Mouse (Mus musculus) heart, embryonic 14.5 days (tissue): Measurements from ENCODE around the gene Rgs7. TPM values are rescaled to one million over a fixed set of nuclear protein-coding genes. Genes with fewer than 3 reads are reported as not detected.

Source experiments
- ATAC-seq: fragments of 200-750 bp; cut with Nextera tagmentation; 2 replicates; pipeline ENCODE4 v1.8.0; 2017; ENCODE audit warnings: low read depth, moderate TSS enrichment; ENCODE audit not compliant: insufficient number of reproducible peaks, insufficient read depth, low FRiP score
- H3K27ac ChIP-seq, 2 experiments: fragments of 200-500 bp in 1 of 2; fragments of 300-500 bp in 1 of 2; sonication (generic) in 1 of 2; replicated peaks in 1 of 2; 2 replicates each; pipeline ENCODE4 v1.5.1; 2012 to 2014; ENCODE audit warnings: low read depth in 2 of 2, low read length in 2 of 2, control low read depth in 1 of 2, mild to moderate bottlenecking in 1 of 2, mixed read lengths in 1 of 2; ENCODE audit not compliant: control insufficient read depth in 1 of 2, insufficient read depth in 1 of 2
- H3K27me3 ChIP-seq: fragments of 300-500 bp; sonication (generic); 2 replicates; pipeline ENCODE4 v1.6.1; 2014; ENCODE audit warnings: mild to moderate bottlenecking, low read length, control low read depth; ENCODE audit not compliant: control insufficient read depth, insufficient read depth
- H3K36me3 ChIP-seq: fragments of 300-500 bp; sonication (generic); 2 replicates; pipeline ENCODE4 v1.6.1; 2014; ENCODE audit warnings: mild to moderate bottlenecking, control low read depth, low read length, mixed read lengths; ENCODE audit not compliant: control insufficient read depth, insufficient read depth
- H3K4me1 ChIP-seq, 2 experiments: fragments of 200-500 bp in 1 of 2; fragments of 300-500 bp in 1 of 2; sonication (generic) in 1 of 2; 2 replicates each; pipeline ENCODE4 v1.6.1; 2012 to 2014; ENCODE audit warnings: low read length in 2 of 2, control low read depth in 1 of 2, mixed read lengths in 1 of 2; ENCODE audit not compliant: control insufficient read depth in 2 of 2, insufficient read depth in 2 of 2
- H3K4me2 ChIP-seq: fragments of 300-500 bp; sonication (generic); 2 replicates; pipeline ENCODE4 v1.6.1; 2014; ENCODE audit warnings: mild to moderate bottlenecking, low read length
- H3K4me3 ChIP-seq, 2 experiments: fragments of 200-500 bp in 1 of 2; fragments of 300-500 bp in 1 of 2; sonication (generic) in 1 of 2; 2 replicates each; pipeline ENCODE4 v1.5.1; 2012 to 2014; ENCODE audit warnings: low read length in 2 of 2, mild to moderate bottlenecking in 2 of 2, control low read depth in 1 of 2, low read depth in 1 of 2, moderate library complexity in 1 of 2; ENCODE audit not compliant: control insufficient read depth in 1 of 2, insufficient read depth in 1 of 2
- H3K9ac ChIP-seq: fragments of 300-500 bp; sonication (generic); 2 replicates; pipeline ENCODE4 v1.6.1; 2014; ENCODE audit warnings: mild to moderate bottlenecking, low read length
- H3K9me3 ChIP-seq: fragments of 300-500 bp; sonication (generic); 2 replicates; pipeline ENCODE4 v1.6.1; 2016; ENCODE audit warnings: low read length, control low read depth; ENCODE audit not compliant: control insufficient read depth
- WGBS: fragments of 180-500 bp; shearing (Covaris S2); extraction: QIAGEN DNeasy Blood & Tissue Kit; methylation state at CpG from one replicate; pipeline ENCODE4 v1.1.7; 2014; 5-methylcytosine and 5-hydroxymethylcytosine counted together
- polyA plus RNA-seq: library from polyadenylated mRNA; unstranded; fragments of >200 nt; fragmentation: Nextera tagmentation; extraction: Ambion mirVana; gene quantifications from 2 replicates; pipeline ENCODE4 v1.2.1, GENCODE M21; 2014

Gene Rgs7
- polyA plus RNA-seq, 1 experiment from 2014 or later = 0.82 TPM

DNA sequence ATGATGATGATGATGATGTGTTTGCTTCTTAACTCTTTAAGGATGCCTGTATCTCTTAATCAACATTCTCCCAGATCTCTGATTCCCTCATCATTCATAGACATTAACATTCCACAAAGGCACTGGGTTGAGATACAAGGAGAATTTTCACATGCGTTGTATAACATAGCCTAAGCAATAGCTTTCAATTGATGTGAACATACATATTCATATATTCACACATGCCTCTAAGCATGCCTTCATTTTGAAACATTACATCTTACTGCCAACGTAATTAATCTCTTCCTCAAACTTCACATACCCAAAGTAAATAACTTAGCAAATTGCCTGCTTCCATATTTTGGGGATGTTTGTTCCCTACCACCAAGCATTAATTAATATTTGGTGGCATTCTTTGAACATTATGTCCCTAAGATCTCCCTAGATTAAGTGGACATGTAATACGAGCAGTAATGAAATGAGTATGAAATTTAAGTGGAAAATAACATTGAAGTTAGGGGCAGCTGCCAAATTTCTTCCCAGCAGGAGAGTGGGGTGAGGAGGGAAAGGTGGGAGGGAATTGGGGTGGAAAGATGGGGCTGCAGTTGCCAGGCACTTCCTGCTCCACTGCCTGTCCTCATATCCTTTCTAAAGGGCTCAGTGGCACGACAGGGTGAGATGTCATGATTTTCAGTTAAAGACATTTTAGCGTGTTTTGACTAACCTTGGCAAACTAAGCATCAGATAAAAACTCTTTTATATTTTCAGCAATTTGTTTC lies 317.2 kb downstream of the Rgs7 start:
- no peak overlapping the region for H3K4me3 ChIP-seq
- ATAC-seq = no peak
- no peaks in the 10 kb centered on the region for H3K4me1 ChIP-seq
- no peaks in the 10 kb centered on the region for H3K27me3 ChIP-seq
- WGBS = 56% methylated on average over 5 of the region's 5 CpGs
- no peak overlapping the region for H3K4me2 ChIP-seq
- H3K9me3 ChIP-seq = no peaks in the 10 kb centered on the region
- no peak overlapping the region for H3K9ac ChIP-seq
- no peaks in the 10 kb centered on the region for H3K36me3 ChIP-seq
- no peak overlapping the region for H3K27ac ChIP-seq

DNA sequence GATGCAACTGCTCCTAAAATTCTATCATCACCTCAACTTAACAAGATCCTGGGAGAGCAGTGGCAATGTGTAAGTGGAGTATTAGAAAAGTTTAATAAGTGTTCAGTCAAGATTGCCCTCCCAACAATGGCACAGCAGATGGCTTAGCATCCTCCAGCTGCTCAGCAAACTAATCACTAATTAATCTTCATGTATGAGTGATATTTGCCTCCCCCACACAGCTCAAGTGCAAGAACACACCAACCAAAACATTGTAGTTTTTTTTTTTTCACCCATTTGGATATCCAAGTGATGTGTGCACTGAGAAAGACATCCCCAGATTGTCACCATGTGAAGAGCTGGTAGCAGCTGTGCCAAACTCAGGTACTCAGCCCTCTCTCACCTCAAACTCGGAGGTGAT lies 336.8 kb downstream of the Rgs7 start:
- no peaks in the 10 kb centered on the region for H3K36me3 ChIP-seq
- 65% methylated on average over 1 of the region's 1 CpGs for WGBS

DNA sequence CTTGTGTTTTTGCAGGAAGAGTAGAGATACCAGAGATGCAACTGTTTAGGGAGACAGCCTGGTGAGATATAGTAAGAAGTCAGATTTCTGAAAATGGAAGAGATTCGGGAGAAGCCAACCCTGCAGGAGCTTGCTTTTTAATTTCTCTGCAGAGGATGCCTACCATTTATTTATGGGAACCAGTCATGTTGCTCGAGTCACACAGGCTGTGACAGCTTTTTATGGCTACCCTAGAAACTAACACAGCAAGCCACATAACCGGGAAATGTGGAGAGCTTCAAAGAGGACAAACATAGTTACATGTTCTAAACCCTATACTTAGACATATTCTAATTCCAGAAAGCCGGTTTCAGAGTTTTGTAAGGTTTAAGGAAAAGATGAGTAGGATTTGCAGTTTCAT lies 349.2 kb downstream of the Rgs7 start:
- no peaks in the 10 kb centered on the region for H3K36me3 ChIP-seq
- H3K9ac ChIP-seq = no peak overlapping the region
- H3K27me3 ChIP-seq = no peaks in the 10 kb centered on the region
- H3K4me3 ChIP-seq = no peak overlapping the region
- H3K4me2 ChIP-seq = no peak overlapping the region
- H3K4me1 ChIP-seq = no peaks in the 10 kb centered on the region
- 71% methylated on average over 4 of the region's 4 CpGs for WGBS
- no peak for ATAC-seq
- no peak overlapping the region for H3K27ac ChIP-seq
- no peaks in the 10 kb centered on the region for H3K9me3 ChIP-seq

More for the DNA sequence above, 336.8 kb downstream of the Rgs7 start:
- Histone ChIP-seq H3K4me1 (no peaks in the 10 kb centered on the region), H3K27me3 (no peaks in the 10 kb centered on the region), H3K4me3 (no peak overlapping the region), H3K27ac (no peak overlapping the region), H3K4me2 (no peak overlapping the region), H3K9me3 (no peaks in the 10 kb centered on the region), H3K9ac (no peak overlapping the region)
- no peak for ATAC-seq

DNA sequence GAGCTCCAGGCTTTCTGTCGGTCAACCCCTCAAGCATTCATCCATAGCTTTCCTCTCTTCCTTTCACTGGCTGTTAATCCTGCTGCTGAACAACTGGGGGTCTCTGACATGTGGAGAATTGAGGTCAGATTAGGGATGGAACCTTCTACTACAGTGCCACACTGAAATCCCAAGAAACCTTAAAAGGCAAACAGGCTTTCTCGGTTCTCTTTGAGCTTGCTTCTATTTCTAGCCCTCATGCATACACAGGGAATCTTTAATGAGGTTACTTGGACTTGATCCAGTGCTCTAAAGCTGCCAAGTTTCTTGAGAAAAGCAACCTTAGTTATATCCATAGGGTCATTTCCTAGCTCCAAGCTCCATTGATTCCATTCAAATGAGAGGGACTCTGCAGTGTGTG lies 363.8 kb downstream of the Rgs7 start:
- H3K27ac ChIP-seq = peak overlapping the region; percentile 61 to 71
- H3K36me3 ChIP-seq = no peaks in the 10 kb centered on the region
- no peak overlapping the region for H3K4me2 ChIP-seq
- H3K4me1 ChIP-seq = peaks cover 2 to 10% of the 10 kb centered on the region in 2 experiments
- peak overlapping the region; percentile 52; the same call in 1 of the 2 replicates for H3K9ac ChIP-seq
- no peak for ATAC-seq
- H3K4me3 ChIP-seq = no peak overlapping the region
- WGBS = 37% methylated on average over 2 of the region's 2 CpGs
- no peaks in the 10 kb centered on the region for H3K27me3 ChIP-seq
- no peaks in the 10 kb centered on the region for H3K9me3 ChIP-seq

DNA sequence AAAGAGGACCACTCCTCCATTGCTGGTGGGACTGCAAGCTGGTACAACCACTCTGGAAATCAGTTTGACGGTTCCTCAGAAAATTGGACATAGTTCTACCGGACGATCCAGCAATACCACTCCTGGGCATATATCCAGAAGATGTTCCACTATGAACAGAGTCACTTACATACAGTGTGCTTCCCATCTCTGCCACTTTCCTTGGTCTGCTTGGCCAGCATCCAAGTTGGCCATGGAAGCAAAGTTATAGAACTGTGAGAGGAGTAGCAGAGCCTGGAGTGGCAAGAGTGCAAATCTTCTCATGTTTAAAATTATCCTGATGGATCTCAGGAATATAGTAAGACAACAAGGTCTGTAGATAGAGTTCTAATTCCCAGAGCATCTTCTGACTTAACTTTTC lies 367.9 kb downstream of the Rgs7 start:
- WGBS = 76% methylated on average over 3 of the region's 3 CpGs
- H3K4me2 ChIP-seq = no peak overlapping the region
- no peaks in the 10 kb centered on the region for H3K27me3 ChIP-seq
- no peaks in the 10 kb centered on the region for H3K36me3 ChIP-seq
- ATAC-seq = no peak
- no peak overlapping the region for H3K4me3 ChIP-seq
- peaks cover 2 to 10% of the 10 kb centered on the region in 2 experiments for H3K4me1 ChIP-seq
- no peak overlapping the region for H3K9ac ChIP-seq
- no peak overlapping the region for H3K27ac ChIP-seq
- H3K9me3 ChIP-seq = no peaks in the 10 kb centered on the region

DNA sequence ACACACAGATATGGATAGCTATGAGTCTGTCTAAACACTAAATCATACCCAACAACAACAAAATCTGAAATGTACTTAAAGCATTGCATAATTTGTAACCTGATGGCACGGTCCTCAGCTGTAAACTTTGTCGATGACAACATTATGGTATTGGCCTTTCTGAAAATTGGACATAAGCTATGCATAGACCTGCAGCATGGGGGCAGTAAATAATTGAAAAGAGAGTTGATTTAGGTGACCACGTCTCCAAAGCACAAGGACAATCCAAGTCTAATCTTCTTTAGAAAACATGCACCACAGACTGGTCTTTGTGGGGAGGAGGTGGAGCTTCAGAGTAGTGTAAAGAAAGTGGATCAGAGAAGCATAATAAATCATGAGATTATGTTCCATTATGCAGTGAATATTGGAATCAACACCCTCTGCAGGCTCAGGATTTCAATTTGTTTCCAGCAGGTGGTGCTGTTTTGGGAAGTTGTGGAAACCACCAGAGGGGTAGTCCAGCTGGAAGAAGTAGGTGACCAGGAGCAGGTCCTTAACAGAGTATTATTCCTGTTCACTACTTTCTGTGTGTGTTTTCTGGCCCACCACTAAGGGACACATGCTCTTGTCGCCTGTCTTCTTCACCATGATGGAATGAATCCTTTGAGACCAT lies 373.3 kb downstream of the Rgs7 start:
- no peak for ATAC-seq
- H3K9ac ChIP-seq = no peak overlapping the region
- no peaks in the 10 kb centered on the region for H3K36me3 ChIP-seq
- 63% methylated on average over 4 of the region's 4 CpGs for WGBS
- H3K4me2 ChIP-seq = no peak overlapping the region
- H3K4me1 ChIP-seq = no peaks in the 10 kb centered on the region
- no peaks in the 10 kb centered on the region for H3K9me3 ChIP-seq
- H3K4me3 ChIP-seq = no peak overlapping the region
- no peak overlapping the region for H3K27ac ChIP-seq
- H3K27me3 ChIP-seq = no peaks in the 10 kb centered on the region

DNA sequence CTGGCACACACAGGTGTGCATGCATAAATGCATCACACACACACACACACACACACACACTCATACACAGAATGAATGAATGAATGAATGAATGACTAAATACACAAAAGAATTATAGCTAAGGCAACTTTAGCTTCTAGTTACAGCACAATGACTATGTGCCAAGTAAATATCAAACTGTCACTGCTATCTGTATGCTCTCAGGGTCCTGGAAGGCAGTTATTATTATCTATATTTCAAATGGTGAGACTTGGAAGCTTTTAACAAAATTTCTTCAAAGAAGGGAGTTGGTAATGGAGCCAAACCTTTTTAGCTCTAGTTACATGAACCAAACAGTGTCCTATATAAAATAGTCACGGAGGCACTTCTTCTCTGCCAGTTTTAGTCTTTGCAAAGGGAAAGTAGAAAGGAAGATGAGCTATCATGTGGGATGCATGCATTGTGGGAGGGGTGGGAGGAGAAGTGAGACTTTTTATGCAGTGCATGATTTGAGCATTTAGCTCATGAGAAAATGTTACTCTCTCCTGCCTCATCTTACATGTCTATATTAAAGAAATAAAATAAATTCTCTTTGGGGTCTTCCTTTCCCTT lies 383.9 kb downstream of the Rgs7 start:
- H3K9ac ChIP-seq = no peak overlapping the region
- no peaks in the 10 kb centered on the region for H3K27me3 ChIP-seq
- WGBS = 81% methylated on average over 1 of the region's 1 CpGs
- H3K27ac ChIP-seq = no peak overlapping the region
- H3K4me1 ChIP-seq = no peaks in the 10 kb centered on the region
- no peaks in the 10 kb centered on the region for H3K9me3 ChIP-seq
- H3K36me3 ChIP-seq = no peaks in the 10 kb centered on the region
- no peak overlapping the region for H3K4me2 ChIP-seq
- H3K4me3 ChIP-seq = no peak overlapping the region
- no peak for ATAC-seq
